Mouse (Mus musculus) lung, postnatal 0 days (tissue): ENCODE data around the gene Il20rb.

ENCODE experiments used
- CTCF ChIP-seq: IDR thresholded peaks from 2 replicates; pipeline ENCODE4 v1.5.1; 2016; ENCODE audit warnings: antibody characterized with exemption, mild to moderate bottlenecking
- EP300 ChIP-seq: IDR thresholded peaks from 2 replicates; pipeline ENCODE4 v1.6.1; 2016; ENCODE audit warnings: antibody characterized with exemption, mild to moderate bottlenecking, control low read depth

DNA sequence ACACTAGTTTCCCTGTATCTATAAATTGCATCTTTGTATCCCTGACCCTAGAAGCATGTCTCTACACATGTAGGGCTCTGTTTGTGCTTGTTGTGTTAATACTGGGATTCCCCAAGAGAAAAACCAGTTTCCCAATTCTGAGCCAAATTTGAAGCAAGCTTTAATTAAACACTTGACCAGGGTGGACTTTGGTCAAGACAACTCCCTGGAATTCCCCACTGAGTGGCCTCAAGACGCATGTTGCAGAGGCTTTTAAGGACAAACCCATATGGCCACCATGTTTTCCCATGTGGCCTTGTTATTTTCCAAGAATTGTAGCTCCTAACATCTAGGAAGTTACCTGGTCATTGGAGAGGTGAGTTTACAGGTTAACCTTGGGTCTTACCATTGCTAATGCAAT lies 12.5 kb downstream of the Il20rb start:
- TF ChIP-seq EP300, result no peak
- TF ChIP-seq CTCF, result no peak
